Mouse (Mus musculus) liver, adult 2 months (tissue): ENCODE results near the gene Marveld3.

Source experiments
- CTCF ChIP-seq: fragments of 200-500 bp; IDR thresholded peaks from 2 replicates; pipeline ENCODE4 v1.5.1; 2011; ENCODE audit warnings: low read depth, low read length, control low read depth
- POLR2A ChIP-seq: fragments of 200-500 bp; IDR thresholded peaks from 2 replicates; pipeline ENCODE4 v1.6.1; 2011; ENCODE audit warnings: low read length, control low read depth; ENCODE audit not compliant: insufficient read depth; ENCODE audit errors: extremely low read depth

DNA sequence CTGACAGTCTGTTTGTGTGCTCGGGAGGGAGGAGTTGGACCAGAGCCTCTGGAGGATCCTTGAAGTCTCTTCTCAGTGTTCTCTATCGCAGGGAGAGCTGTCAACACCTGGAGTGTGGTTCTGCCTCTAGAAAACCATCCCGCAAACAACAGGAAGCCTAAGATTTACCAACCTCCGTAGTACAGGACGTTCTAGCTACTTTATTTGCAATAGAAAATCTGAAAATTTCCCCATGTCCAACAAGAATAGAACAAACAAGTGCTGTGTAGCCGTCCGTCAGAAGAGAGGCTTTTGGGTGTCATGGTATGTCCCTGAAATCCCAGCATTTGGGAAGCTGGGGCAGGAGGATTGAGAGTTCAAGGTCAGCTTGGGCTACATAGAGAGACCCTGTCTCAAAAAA is 25.8 kb upstream of the Marveld3 start:
- TF ChIP-seq CTCF (no peak), POLR2A (no peak)
